Mouse (Mus musculus) bone marrow, adult 2 months (tissue): ENCODE measurements around the gene Erbb2.

Experiments
- CTCF ChIP-seq: fragments of 200-500 bp; IDR thresholded peaks from 2 replicates; pipeline ENCODE4 v1.5.1; 2011; ENCODE audit warnings: low read length, control low read depth; ENCODE audit not compliant: control insufficient read depth, insufficient read depth
- POLR2A ChIP-seq: fragments of 200-500 bp; IDR thresholded peaks from 2 replicates; pipeline ENCODE4 v1.6.1; 2011; ENCODE audit warnings: low read depth, mild to moderate bottlenecking, control low read depth, low read length, borderline replicate concordance; ENCODE audit not compliant: control insufficient read depth

DNA sequence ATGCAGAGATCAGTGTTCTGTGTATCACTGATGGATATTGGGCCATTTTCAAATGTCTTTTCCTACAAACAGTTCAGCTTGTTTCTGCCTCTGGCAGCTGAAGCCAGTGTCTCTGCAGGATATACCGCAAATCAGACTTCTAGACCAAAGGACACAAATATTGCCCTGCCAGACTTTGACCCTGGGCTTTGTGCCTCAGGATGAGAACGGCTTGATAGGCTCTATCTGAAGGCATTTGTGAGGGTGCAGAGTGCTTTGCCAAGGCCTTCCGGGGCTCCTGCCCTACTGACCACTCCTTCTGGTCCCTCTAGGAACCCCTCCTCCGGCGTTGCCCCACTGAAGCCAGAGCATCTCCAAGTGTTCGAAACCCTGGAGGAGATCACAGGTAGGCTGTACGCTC is 14.3 kb downstream of the Erbb2 start:
- no peak for TF ChIP-seq POLR2A
- TF ChIP-seq CTCF: no peak
